Mouse (Mus musculus): ENCODE measurements around the gene Eml4. TPM values are rescaled to one million over a fixed set of nuclear protein-coding genes. Genes with fewer than 3 reads are reported as not detected.

Gene Eml4
- total RNA-seq, 2 experiments from 2014 or later, result 2.0 to 2.5 TPM

DNA sequence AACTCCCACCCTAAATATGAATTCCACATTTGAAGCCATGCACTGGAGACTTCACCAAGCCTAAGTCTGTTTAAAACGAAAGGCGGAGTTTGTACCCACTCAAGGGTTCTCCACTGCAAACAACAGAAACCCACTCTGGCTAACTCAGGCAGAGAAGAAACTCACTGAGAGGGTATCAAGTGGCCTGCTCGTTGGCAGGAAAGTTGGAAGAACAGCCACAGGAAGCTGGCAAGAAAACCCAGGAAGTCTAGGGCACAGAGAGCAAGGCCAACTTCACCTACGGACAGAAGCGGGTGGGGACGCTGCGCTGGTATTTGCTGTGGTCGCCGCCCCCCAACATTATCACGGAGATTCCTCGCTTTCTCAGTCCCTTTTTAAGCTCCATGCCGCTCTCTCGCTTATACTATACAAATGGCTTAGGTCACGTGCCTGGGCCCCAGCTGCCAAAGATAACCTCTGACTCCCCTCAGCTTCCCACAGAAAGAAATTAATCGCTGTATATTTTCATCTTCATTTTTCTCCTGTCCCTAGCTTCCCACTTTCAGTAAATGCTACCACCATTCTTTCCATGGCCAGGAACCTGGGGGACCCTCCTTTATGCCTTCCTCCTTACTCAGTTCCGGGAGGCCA lies 9.7 kb upstream of the Eml4 start:
- DNase-seq, result no peak

DNA sequence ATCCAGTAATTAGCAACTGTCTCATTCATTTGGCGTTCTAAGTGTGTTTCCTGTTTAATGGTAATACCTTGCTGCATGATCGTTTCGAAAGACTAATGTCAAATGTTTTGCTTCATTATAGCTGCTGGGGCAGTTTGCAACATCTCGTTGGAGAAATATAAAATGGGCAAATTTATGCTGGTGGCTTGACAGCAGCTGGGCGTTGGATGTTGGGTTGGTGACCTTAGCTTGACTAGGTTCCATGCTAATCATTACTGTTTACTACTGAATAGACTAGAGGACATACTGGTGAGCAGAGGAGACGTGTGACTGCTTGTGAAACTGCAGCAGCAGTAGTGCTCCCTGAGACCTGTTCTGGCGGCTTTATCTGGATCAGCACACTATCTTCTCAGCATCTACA lies 6.5 kb upstream of the Eml4 start:
- DNase-seq, result no peak

GRCm38 (mm10) chr17:83348056-83348822 lies 2.5 kb upstream of the Eml4 start:
- DNase-seq, result no peak

DNA sequence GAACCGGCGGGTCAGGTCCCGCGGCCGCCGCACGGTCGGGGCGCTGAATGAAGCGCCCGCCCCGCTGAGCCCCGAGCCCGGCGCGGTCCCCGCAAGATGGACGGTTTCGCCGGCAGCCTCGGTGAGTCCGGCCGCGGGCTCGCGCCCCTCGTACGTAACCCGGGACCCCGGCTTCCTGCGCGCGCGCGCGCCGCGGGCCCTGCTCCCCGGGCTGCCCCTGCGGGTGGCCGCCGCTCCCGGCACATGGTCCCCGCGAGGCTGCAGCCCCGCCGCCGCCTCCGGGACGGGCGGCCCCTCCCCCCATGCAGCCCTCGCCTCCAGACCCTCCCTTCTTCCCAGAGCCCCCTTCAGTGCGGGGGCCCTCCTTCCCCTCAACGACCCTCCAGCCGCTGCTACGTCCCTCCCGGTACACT lies 394 bp downstream of the Eml4 start:
- no peak for DNase-seq

GRCm38 (mm10) chr17:83351601-83352413 lies 1.1 kb downstream of the Eml4 start:
- DNase-seq, result no peak

DNA sequence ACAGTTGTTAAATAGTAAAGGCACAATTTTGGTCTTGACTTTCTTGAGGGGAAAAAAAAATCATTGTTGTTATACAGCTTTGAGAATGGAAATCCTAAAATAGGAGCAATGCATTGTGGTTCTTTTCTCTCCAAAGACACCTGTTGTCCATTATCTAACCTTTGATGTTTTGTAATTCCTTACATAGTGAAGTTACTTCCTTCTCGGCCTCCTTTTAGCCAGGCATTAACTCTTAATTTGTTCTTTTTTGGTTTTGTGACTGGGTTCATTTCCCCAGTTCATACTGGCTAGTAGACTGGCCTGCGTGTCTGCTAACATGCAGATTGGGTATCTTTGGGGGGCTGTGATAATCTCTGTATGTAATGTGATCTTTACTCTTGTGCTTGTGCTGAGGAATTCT lies 1.7 kb downstream of the Eml4 start:
- no peak for DNase-seq

DNA sequence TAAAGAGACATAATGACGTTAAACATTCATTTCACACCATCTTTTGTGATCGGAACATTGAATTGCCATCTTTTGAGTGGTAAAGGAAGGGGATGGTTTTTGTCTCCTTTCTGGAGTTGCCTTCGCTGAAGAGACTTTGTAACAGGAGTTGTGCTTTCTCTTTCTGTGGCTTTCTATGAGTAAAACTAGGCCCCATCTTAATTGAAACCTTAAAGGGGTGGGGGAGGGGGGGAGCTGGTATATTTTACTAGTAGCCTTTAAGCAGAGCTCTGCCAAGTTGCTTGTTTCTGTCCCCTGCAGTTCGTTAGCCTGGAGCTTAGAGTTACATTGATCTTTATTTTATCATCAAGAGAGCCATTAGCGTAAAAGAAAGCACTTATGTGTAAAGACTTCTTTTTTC lies 2.3 kb downstream of the Eml4 start:
- DNase-seq, result no peak

DNA sequence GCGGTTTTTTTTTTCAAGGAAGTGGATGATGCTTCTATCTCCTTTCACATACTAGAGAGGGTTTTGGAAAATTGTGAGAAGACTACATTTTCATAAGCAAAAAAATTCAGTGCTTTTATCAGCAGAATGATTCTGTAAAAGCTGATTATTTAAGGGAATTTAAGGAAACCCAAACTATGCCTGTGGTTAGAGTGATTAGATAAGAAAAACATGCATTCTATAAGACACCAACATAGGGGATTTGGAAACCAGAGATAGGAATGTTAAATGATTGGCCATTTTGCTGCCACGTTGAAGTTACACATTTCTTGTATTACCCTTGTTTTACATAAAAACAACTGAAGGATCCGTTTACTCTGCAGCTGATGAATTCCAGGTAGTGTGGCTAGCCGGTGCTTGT lies 2.7 kb downstream of the Eml4 start:
- no peak for DNase-seq

- no peak for DNase-seq
Measured at GRCm38 (mm10) chr17:83355481-83355880, 4.8 kb downstream of the Eml4 start.

GRCm38 (mm10) chr17:83359934-83360333 lies 9.2 kb downstream of the Eml4 start:
- DNase-seq, result no peak

DNA sequence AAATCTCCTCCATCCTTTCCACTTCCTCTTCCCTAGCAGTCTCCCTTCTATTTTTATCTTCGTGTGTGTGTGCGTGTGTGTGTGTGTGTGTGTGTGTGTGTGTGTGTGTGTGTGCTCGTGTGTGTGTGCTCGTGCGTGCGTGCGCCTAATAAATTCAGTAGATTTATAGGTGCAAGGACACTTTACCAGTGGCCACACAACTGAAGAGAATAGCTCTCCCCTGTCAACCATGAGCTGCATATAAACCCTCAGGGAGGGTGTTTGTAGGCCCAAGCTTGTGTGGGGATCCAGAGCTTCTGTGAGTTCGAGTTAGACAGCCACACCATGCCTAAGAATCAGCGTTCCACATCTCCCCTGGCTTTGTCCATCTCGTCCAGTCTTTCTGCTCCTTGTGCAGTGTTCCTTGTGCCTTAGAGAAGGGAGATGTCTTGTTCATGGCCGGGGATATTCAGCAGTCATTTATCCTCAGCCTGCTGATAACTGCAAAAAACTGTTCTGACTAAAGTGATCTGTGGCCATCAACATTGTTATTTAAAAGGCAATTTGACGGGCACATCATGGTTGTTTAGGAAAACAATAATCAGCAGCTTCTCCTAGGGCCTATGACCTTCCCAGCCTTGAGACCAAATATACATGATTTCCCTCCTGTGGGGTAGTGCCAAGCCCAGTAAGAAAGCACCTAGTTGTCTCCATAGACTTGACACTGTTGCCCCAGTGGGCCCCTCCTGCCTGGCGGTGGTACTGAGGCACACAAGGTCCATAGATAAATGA lies 10.2 kb downstream of the Eml4 start:
- DNase-seq, result no peak

GRCm38 (mm10) chr17:83363081-83363480 lies 12.3 kb downstream of the Eml4 start:
- no peak for DNase-seq

- no peak for DNase-seq
Measured at GRCm38 (mm10) chr17:83364296-83364695, 13.6 kb downstream of the Eml4 start.

DNA sequence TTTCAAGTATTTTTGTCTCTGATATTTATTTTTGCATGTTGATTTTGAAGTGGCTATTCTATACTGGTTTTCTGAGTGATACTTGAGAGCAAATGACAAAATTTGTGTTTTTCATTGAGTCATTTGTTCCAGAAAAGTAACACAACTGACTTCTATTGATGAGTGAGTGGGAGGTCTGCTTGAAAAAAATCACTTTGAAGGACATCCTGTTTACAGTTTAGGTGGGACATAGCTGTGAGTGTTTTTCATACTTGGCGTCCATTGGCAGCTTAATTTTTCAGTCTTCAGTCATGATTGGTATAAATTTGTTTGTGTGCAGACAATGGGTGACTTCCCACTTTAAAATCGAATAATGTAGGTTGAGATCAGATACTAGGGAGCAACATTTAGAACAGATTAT lies 14.4 kb downstream of the Eml4 start:
- DNase-seq, result no peak

DNA sequence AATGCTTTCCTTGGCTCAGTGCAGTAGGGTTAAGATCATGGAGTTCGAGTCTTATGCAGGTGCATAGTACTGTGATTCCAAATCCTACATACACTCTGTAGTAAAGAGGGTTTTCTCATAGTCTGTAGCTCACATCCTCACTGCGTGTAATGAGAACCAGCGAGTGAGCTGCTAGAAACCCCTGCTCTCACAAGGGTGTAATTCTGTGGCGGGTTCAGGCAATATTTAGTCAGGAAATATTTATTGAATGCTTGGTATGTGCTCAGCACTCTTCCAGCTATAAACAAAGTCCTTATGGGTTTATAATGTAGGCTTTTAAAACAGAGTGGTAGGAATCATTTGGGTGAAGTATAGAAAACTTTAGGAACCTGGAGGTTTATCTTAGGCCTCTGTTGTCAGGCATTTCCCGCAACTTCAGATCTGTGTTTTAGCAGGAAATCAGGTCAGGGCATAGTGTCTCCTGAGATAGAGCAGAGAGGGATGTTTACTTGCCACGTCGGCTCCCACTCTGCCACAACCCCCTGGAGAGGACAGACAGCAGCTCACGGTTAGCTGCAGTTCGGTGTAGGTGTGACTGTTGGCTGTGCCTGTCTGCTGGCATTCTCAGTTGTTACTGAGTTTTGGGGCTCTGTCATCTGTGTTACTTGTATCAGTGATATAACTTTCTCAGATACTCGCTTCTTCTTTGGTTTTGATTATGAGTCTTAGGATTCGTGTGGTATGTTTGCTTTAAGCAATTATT lies 15.1 kb downstream of the Eml4 start:
- no peak for DNase-seq

- DNase-seq, result no peak
Measured at GRCm38 (mm10) chr17:83367387-83367786, 16.7 kb downstream of the Eml4 start.

DNA sequence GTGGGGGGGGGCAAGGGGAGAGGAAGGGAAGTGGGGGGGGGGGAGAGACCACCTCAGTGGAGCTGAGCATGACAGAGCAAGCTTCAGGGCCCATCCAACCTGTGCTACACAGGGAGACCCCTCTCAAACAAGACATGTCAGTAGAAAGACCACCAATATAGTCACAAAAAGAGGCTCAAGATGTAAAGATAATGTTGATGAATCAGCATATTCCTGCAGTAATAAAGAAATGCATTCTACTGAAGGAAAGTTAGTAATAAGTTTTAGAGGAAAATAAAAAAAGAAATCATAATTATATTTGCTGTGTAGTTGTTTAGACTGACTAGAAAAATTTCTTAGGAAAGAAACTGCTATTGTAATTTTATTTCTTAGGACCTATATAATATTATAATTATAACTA lies 23.4 kb downstream of the Eml4 start:
- DNase-seq, result no peak

- DNase-seq, result no peak
Measured at GRCm38 (mm10) chr17:83375848-83376247, 25.1 kb downstream of the Eml4 start.

GRCm38 (mm10) chr17:83376801-83377200 lies 26.1 kb downstream of the Eml4 start:
- no peak for DNase-seq

DNA sequence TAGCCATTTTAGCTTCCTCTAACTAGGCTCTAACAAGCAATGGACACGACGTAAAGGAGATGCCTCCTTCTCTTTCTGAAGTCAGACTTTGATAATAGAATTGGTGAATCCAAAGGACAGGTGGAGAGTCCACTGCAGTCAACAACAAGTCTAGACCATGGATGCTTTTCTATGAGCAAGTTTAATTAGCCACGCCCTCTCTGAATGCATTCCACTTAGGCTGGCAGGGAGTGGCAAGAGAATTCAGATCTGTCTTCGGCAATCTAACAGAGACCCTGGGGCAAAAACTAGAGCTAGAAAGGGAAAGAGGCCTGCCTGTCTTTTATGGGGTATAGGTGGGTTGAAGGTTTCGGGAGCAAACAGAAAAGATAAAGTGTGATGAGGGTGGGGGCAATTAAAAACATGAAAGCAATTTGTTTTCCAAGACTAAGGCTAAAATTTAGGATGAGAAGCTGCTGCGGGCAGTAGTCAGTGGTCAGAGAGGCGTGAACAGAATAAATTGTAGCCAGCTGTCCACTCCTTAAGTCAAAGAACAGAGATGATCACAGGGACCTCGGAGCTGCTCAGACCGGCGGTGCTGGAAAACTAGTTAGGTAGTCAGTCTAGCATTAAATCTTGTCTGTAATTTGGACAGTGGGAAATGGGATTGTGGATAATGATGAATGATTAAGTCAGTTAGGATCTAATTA lies 27.2 kb downstream of the Eml4 start:
- no peak for DNase-seq

DNA sequence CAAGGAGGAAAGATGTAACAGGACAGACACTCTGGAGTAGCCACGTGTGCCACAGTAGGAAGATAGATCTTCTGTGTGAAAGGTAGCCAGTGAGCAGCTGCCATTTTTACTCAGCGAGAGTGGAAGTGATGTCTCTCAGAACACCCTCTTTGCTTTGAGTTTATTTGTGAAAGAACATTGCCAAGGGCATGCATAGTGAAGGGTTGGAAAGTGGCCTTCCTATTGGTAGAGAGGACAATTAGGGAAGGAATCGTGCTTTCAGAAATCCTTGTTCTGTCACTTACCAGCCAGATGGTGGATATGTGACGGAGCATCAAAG lies 27.7 kb downstream of the Eml4 start:
- no peak for DNase-seq

Data from gastrocnemius, postnatal 25 days (tissue).